ENCODE assay signal across 7 mouse cellular contexts in genomic region chr2:65337378-65338140, GRCm38 (mm10). TPM values are rescaled to one million over a fixed set of nuclear protein-coding genes. Genes with fewer than 3 reads are reported as not detected.
A peak's percentile ranks its signal among the peaks of the same experiment; 100 is the strongest.
DNase-seq lines count a peak whose midpoint lies in the region; ATAC-seq lines count a peak whose summit lies in the region.

No protein-coding gene starts in this region.

- no peak overlapping the region for H3K9ac ChIP-seq in intestine, embryonic 14.5 days (ENCODE audit: low read length)
- peak overlapping the region; percentile 39; the same call in 1 of the 2 replicates for H3K9ac ChIP-seq in stomach, embryonic 16.5 days (ENCODE audit: low read length)

- no peak overlapping the region for H3K27ac ChIP-seq in intestine, embryonic 14.5 days (ENCODE audit: low read depth)
- H3K27ac ChIP-seq in midbrain, embryonic 10.5 days (replicated peaks), result no peak overlapping the region; the same call in 1 of the 2 replicates
- no peak overlapping the region for H3K27ac ChIP-seq in stomach, embryonic 16.5 days (ENCODE audit: low read length)

- peak; percentile 51 for DNase-seq in R1 (ENCODE audit: low read depth, low spot score)
- peak; percentile 30 to 55 for DNase-seq in cerebellum, postnatal 25 days
- peak; percentile 30 for DNase-seq in gastrocnemius, postnatal 10 days
- DNase-seq in intestine, embryonic 14.5 days (ENCODE audit: low spot score), result peak; percentile 71
- peak; percentile 34 to 45 for DNase-seq in left cerebral cortex, adult 18-20 months (ENCODE audit: low spot score in 2 of 2)
- peak; percentile 46 for DNase-seq in midbrain, embryonic 10.5 days (ENCODE audit: low spot score)

- no peak for ATAC-seq in intestine, embryonic 14.5 days (replicated peaks; ENCODE audit: low FRiP score, low TSS enrichment, low read depth)
- ATAC-seq in stomach, embryonic 16.5 days (ENCODE audit: insufficient read depth, low FRiP score), result no peak

- no peak overlapping the region for H3K4me3 ChIP-seq in intestine, embryonic 14.5 days (ENCODE audit: low read depth, low read length)
- no peak overlapping the region for H3K4me3 ChIP-seq in midbrain, embryonic 10.5 days
- H3K4me3 ChIP-seq in stomach, embryonic 16.5 days (replicated peaks; ENCODE audit: low read length), result no peak overlapping the region

- peak overlapping the region; percentile 20; the same call in 1 of the 2 replicates for H3K4me2 ChIP-seq in intestine, embryonic 14.5 days (ENCODE audit: low read length)
- no peak overlapping the region for H3K4me2 ChIP-seq in stomach, embryonic 16.5 days (ENCODE audit: low read depth, low read length)

- WGBS in intestine, embryonic 14.5 days, result 18% methylated on average over 14 of the region's 14 CpGs
- WGBS in midbrain, embryonic 10.5 days, result 24% methylated on average over 14 of the region's 14 CpGs
- WGBS in stomach, embryonic 16.5 days, result 20% methylated on average over 14 of the region's 14 CpGs

- H3K36me3 ChIP-seq in intestine, embryonic 14.5 days (ENCODE audit: control insufficient read depth, insufficient read depth, low read length), result no peaks in the 10 kb centered on the region
- no peaks in the 10 kb centered on the region for H3K36me3 ChIP-seq in midbrain, embryonic 10.5 days
- H3K36me3 ChIP-seq in stomach, embryonic 16.5 days (ENCODE audit: control insufficient read depth, insufficient read depth, low read length), result no peaks in the 10 kb centered on the region

- H3K9me3 ChIP-seq in intestine, embryonic 14.5 days (ENCODE audit: control insufficient read depth, low read length), result no peaks in the 10 kb centered on the region
- H3K9me3 ChIP-seq in midbrain, embryonic 10.5 days (replicated peaks), result no peaks in the 10 kb centered on the region
- H3K9me3 ChIP-seq in stomach, embryonic 16.5 days (replicated peaks; ENCODE audit: control insufficient read depth, low read length), result no peaks in the 10 kb centered on the region

- no peaks in the 10 kb centered on the region for H3K27me3 ChIP-seq in intestine, embryonic 14.5 days (replicated peaks; ENCODE audit: control insufficient read depth, insufficient read depth, low read length)
- no peaks in the 10 kb centered on the region for H3K27me3 ChIP-seq in midbrain, embryonic 10.5 days (ENCODE audit: low read depth, poor library complexity, severe bottlenecking)
- no peaks in the 10 kb centered on the region for H3K27me3 ChIP-seq in stomach, embryonic 16.5 days (ENCODE audit: control insufficient read depth, insufficient read depth, low read length)

- H3K4me1 ChIP-seq in intestine, embryonic 14.5 days (replicated peaks; ENCODE audit: control insufficient read depth, insufficient read depth, low read length), result peaks cover 3% of the 10 kb centered on the region; the same call in 1 of the 2 replicates
- peaks cover 12% of the 10 kb centered on the region for H3K4me1 ChIP-seq in midbrain, embryonic 10.5 days
- peaks cover 5% of the 10 kb centered on the region; the same call in 1 of the 2 replicates for H3K4me1 ChIP-seq in stomach, embryonic 16.5 days (ENCODE audit: control insufficient read depth, insufficient read depth, low read length)

RNA-seq across cellular contexts. Expression of gene Slc38a11, which starts 26.3 kb away (rescaled TPM):
- total RNA-seq in gastrocnemius, postnatal 10 days (2021), result 1 to 10 TPM; 1.4 to 1.5 TPM
- polyA plus RNA-seq in intestine, embryonic 14.5 days (2014; fragmentation: Nextera tagmentation; extraction: Ambion mirVana), result not detected in 2 replicates
- total RNA-seq in left cerebral cortex, adult 18-20 months (2021), result 1 to 10 TPM; 1.7 TPM
- polyA plus RNA-seq in midbrain, embryonic 10.5 days (2016; fragmentation: Nextera tagmentation; extraction: Ambion mirVana), result 0.28 and 0.48 TPM in 2 replicates
- 0.40 and 0.62 TPM in 2 replicates for polyA plus RNA-seq in stomach, embryonic 16.5 days (2015; fragmentation: Nextera tagmentation; extraction: Ambion mirVana)
